Comparison of ENCODE assay signal across 1 mouse cellular context in genomic region chr3:97868024-97868689, GRCm38 (mm10).
TF ChIP-seq lines count a peak whose summit lies in the region.

No protein-coding gene starts in this region.

TF ChIP-seq in CH12.LX, 34 proteins besides CTCF, POLR2A, EP300 and RAD21 (continued from another document):
- no peak for TF ChIP-seq ZNF384 (IDR thresholded peaks at IDR 0.05; ENCODE audit: low read depth, low read length)
- TF ChIP-seq CHD1 (IDR thresholded peaks at IDR 0.05; ENCODE audit: low read depth, low read length) = no peak
- peak; percentile 35; the same call in 1 of the 2 replicates for TF ChIP-seq NRF1 (IDR thresholded peaks at IDR 0.05; ENCODE audit: low read depth, low read length)
- TF ChIP-seq MXI1 (IDR thresholded peaks at IDR 0.05; ENCODE audit: low read depth, low read length) = peak; percentile 66
- peak; percentile 19; the same call in 1 of the 2 replicates for TF ChIP-seq ETS1 (conservative IDR thresholded peaks at IDR 0.05; ENCODE audit: low read depth, low read length)
- no peak for TF ChIP-seq MAZ (IDR thresholded peaks at IDR 0.05; ENCODE audit: low read depth, low read length)
